Mouse (Mus musculus) right cerebral cortex, adult 2 months (tissue): Measurements from ENCODE around the gene Zfp398.

Experiments
- DNase-seq, 2 experiments: peaks; one replicate each; pipeline ENCODE4 v3.0.0; 2021 to 2022; ENCODE audit warnings: low spot score in 2 of 2

Zfp398 gene

DNA sequence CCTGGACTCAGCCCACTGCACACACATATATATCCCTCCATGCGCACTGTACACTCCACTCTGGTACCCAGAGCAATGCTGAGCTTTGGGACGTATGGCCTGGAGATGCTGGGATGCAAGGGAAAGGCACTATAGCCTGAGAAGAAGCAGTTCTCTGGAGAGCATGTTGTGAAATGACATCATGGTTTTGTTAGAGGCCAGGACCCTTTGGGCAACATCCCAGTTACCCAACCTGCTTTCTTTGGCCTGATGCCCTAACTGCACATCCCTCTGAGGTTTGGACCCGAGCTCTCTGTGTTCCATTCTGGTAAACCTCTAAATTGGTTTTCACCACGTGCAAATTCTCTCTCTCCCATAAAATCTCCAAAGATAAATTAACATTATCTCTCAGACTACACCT is 68.1 kb downstream of the Zfp398 start:
- no peak for DNase-seq

DNA sequence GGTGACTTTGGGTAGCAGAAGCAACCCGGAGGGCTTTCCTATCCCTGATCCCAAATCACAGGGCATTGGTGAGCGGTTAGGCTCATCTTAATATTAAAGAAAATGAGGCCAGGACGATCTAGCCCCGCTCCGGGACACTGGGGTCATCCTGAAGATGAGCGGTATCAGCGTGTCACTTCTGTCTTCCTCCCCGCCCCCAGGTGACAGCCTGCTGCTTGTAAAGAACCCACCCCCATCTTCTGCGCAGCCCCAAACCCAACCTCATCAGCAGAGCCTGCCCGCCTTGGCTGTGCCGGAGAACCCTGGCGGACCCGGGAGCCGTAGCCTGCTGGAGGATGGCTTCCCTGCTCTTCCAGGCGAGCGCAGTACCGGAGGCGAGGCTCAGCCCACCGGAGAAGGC is 68.9 kb downstream of the Zfp398 start:
- no peak for DNase-seq

DNA sequence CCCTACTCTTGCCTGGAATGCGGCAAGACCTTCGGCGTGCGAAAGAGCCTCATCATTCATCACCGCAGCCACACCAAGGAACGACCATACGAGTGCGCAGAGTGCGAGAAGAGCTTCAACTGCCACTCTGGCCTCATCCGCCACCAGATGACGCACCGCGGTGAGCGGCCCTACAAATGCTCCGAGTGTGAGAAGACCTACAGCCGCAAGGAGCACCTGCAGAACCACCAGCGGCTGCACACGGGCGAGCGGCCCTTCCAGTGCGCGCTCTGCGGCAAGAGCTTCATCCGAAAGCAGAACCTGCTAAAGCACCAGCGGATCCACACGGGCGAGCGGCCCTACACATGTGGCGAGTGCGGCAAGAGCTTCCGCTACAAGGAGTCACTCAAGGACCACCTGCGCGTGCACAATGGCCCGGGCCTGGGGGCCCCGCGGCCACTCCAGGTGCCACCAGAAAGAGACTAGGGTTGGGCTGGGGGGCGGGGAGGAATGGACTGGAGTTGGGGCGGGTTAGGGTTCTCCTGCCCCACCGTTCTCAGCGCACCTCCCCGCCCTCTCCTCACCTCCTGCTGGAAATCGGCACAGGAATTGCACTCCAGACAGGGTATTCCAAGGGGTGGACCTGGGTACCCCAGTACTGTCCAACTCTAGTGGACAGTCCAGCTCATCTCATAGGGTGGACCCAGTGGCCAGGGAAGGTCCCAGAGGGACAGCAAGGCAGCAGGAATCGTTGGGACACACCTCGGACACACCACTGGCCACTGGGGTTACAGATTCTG is 69.6 kb downstream of the Zfp398 start:
- no peak for DNase-seq

DNA sequence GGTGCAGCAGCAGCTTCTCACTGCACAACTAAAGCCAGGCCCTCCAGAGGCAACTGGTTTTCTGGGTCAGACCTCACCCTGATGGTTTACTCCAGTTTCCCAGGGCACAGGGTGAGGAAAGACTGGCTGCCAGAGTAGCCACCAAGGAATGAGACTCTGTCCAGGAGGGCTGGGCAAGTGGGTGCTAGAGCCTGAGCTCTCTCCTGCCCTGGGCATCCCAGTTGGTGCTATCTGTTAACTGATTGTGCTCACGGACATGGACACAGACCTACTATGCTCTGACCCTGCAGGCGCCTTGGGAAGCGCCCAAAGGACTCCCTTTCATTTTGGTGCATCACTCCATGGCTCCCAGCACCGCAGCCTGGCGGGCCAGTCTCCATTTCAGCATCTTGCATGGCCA is 70.9 kb downstream of the Zfp398 start:
- no peak for DNase-seq

DNA sequence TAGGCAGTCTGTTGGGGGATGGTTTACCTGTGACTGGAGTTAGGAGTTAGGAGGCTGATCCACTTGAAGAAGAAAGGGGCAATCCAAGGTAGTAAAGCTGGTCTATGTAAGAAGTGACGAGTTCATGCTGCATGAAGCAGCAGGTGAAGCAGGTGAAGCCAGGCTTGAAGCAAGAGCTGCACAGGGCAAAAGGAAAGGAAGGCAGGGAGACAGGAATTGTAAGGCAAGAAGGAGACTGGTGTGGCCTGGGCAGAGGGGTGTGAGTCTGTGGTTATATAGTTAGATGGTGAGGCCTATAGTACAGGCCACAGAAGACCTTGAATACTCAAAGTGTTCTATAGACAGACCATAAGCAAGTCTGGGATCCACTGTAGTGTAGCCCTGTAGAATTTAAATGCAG is 73.5 kb downstream of the Zfp398 start:
- DNase-seq = no peak

GRCm38 (mm10) chr6:47911650-47912049 is 76.2 kb downstream of the Zfp398 start:
- DNase-seq = no peak

DNA sequence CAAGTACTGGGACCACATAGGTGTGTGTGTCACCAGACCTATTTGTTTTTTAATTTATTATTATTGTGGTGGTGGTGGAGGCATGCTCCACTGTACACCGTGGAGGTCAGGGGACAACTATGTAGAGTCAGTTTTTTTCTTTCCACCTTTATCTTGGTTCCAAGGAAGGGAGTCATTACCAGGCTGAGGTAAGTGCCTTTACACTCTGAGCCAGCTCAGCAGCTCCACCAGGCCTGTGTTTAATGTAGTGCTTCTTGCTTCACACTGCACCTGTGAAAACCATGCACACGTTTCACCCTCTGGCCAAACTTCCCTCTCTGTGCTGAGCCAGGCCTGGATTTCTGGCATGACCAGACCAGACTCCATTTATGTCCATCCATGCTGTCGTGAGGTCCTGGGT is 77.5 kb downstream of the Zfp398 start:
- DNase-seq = no peak

- no peak for DNase-seq
Observed at GRCm38 (mm10) chr6:47917051-47917450, 81.6 kb downstream of the Zfp398 start.

DNA sequence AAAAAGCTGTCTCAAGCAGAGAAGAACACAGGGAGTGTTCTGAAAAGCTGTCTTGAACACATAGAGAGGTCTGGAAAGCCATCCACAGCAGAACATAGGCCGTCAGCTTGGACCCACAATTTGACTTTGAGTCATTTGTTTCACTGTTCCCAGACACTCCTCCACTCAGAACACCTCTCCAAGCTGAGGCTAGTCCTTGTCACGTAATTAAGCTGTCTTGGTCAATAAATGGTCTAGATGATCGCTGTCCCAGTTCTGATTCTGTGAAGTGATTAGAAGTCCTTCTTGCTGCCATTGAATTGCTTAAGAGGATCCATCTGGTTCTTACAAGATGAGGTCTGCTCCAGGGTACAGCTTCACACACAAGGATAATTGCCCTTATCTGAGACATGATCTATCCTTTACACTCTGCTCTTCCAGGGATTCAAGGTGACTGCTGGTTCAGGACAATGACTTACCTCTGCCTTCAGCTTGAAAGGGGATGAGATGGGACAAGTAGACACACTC is 83.4 kb downstream of the Zfp398 start:
- DNase-seq = no peak

DNA sequence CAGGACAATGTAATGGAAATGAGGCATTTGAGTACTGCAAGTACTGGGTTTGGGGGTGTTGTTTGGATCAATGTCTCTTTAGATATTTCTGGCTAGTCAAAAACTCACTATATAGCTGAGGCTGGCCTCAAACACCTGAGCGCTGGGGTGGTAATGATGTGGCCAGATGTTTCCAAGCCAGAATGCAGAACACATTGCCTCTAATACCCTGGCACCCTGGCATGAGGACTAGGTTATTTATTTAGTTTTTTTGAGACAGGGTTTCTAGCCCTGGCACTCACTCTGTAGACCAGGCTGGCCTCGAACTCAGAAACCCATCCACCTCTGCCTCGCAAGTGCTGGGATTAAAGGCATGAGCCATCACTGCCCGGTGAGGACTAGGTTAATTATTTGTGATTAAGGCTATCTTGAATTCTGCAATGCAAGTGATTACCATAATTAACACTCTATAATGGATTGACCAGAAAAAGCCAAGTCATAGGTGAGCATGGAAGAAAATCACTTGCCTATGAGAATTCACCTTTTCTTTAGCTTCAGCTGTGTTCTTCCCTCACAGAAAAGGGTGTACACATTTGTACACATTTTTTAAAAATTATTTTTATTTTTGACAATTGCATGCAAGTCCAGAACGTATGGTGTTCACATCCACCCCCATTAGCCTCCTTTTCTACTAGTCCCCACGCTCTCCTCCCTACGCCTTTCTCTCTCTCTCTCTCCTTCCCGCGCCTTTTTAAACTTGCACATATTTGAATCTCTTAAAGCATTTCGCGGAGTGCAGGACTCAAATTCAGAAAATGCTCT is 84.4 kb downstream of the Zfp398 start:
- no peak for DNase-seq

- peak; percentile 88 to 92 for DNase-seq
Observed at GRCm38 (mm10) chr6:47920447-47921340, 85.2 kb downstream of the Zfp398 start, which contains the start of gene Zfp212. Zfp212 (plus strand) TSS chr6:47920476.
